Mouse (Mus musculus) testis, adult 2 months (tissue): Measurements from ENCODE around the gene Slc12a6.

ENCODE experiments used
- CTCF ChIP-seq: fragments of 200-500 bp; IDR thresholded peaks from 2 replicates; pipeline ENCODE4 v1.5.1; 2012; ENCODE audit warnings: low read depth, mild to moderate bottlenecking, inconsistent platforms, low read length, moderate library complexity; ENCODE audit not compliant: control insufficient read depth, insufficient read depth, insufficient replicate concordance
- POLR2A ChIP-seq: fragments of 200-500 bp; IDR thresholded peaks from 2 replicates; pipeline ENCODE4 v1.6.1; 2012; ENCODE audit warnings: low read depth, mild to moderate bottlenecking, inconsistent platforms, low read length, moderate library complexity; ENCODE audit not compliant: control insufficient read depth

DNA sequence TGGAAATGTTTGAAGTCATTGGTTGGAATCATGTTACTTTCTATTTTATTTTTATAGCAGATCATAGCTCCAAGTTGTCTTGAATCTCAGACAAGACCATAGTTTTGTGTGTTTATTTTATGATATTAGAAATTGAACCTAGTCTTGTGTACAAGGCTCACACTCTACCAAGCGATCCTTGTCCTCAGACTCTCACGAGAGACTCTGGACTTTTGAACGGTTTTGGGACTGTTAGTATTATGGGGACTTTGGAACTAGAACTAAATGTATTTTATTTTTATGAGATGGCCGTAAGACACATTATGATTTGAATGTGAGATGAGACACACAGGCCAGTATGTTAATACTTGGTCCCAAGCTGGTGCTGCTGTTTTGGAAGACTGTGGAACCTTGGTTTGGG lies 32.6 kb downstream of the Slc12a6 start:
- TF ChIP-seq CTCF (no peak), POLR2A (no peak)
